Mouse (Mus musculus) heart, adult 9 months (tissue): ENCODE measurements at regions not wholly inside any gene's neighbourhood (a gene's known extent, or its start where the extent isn't known, plus 50 kb on each side); places are given as distances from the start of the nearest gene placed in this dataset.
A peak's percentile ranks its signal among the peaks of the same experiment; 100 is the strongest.

Source experiments
- DNase-seq, 2 experiments: peaks; one replicate each; pipeline ENCODE4 v3.0.0; 2022; ENCODE audit warnings: low spot score in 2 of 2

DNA sequence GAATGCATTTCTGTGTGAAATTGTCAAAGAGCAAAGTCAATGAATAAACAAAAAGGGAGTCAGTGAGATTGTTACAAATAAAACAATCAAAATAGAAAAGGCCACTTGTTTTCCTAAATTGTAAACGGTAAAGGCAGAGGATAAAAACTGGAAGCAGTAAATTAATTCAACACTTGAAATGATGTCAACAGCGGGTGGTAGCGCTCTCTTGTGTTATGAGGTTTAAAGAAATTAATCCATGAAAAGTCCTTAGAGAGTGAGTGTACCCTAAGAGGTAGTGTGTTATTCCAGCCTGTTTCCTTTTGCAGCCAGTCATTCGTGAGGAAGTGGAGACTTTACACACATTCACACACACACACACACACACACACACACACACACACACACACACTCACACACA lies 73.2 kb upstream of the Zc3h12c start:
- DNase-seq, result no peak

- no peak for DNase-seq
These were observed 72.4 kb upstream of the Zc3h12c start for GRCm38 (mm10) chr9:52240585-52241320.

DNA sequence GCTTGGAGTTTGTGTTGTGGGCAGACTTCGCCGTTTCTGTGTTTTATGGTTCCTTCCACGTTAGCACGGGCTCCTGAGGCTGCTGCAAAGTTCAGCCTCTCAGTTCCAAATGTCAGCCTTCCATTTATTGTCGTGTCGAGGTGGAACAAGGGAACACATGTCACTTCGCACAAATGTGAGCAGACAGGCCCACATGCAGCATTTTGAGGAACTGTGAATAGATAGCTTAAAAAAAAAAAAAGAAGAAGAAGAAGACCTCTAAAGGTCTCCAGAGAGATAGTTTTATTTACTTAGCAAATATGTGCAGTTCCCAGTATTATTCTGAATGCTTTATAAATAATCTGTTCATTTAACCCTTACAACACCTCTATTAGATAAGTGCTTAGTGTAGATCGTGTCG lies 66.4 kb upstream of the Zc3h12c start:
- no peak for DNase-seq

DNA sequence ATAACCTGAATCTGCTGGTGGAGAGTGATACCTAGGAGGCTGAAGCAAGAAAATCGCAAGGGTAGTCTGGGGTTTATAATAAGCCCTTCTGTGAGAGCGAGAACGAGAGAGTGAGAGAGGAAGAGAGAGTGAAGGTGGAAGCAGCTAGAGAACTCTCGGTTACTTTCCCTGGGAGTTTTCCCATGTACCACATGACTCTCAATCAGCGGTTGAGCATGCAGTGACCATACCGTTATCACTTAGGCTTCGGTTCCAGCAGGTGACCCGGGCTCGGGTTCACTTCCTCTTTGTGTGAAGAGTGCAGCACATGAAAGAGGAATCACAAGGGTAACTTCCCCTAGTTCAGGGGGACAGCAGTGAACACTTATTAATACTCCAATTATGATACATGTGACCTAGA lies 61.2 kb upstream of the Zc3h12c start:
- DNase-seq, result peak in 1 of 2 experiments; percentile 4

DNA sequence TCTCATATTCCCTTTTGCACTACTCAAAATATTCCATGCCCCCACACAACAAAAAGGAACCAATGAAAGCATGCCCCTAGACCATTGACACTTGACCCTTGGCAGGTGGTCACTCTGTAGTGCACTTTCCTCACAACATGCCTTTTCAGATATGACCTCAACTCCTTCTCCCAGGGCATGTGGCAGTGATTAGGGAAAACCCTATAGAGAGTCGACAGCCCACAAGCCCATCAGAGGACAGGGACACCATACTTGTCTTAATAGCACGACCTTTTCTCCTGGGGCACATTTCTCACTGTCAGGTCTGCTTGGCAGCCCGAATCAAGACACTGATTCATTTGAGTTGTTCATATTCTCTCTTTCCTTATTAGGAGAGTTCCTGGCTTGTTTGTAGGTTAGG lies 57.3 kb upstream of the Zc3h12c start:
- no peak for DNase-seq

GRCm38 (mm10) chr9:52223509-52224113 lies 55.2 kb upstream of the Zc3h12c start:
- no peak for DNase-seq
